Mouse (Mus musculus): ENCODE results near the gene B4gat1. TPM values are rescaled to one million over a fixed set of nuclear protein-coding genes. Genes with fewer than 3 reads are reported as not detected.

Gene B4gat1
- polyA plus RNA-seq, 1 experiment from 2014 or later: 35.4 TPM

DNA sequence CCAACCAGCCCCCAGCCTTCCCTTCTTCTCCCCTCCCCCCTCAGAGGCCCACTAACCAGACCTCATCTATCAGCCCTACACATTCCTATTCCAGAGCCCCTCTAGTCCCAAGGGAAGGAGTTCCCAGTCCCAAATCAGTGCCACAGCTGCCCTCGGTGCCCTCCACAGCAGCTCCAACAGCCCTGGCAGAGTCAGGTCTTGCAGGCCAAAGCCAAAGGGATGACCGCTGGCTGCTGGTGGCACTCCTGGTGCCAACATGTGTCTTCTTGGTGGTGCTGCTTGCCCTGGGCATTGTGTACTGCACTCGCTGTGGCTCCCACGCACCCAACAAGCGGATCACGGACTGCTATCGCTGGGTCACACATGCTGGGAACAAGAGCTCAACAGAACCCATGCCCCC is 31.4 kb downstream of the B4gat1 start:
- DNase-seq (ENCODE audit: low spot score) (no peak), ATAC-seq (ENCODE audit: low FRiP score) (no peak)
- peak overlapping the region; percentile 14; the same call in 1 of the 2 replicates for H3K4me2 ChIP-seq (replicated peaks; ENCODE audit: low read depth, low read length)
- H3K9me3 ChIP-seq (ENCODE audit: control insufficient read depth, low read length): no peaks in the 10 kb centered on the region
- no peak overlapping the region for H3K27ac ChIP-seq (ENCODE audit: low read depth, low read length)
- no peaks in the 10 kb centered on the region for H3K36me3 ChIP-seq (ENCODE audit: control insufficient read depth, insufficient read depth, low read length)
- no peak overlapping the region for H3K4me3 ChIP-seq (ENCODE audit: low read depth, low read length)
- H3K27me3 ChIP-seq (ENCODE audit: control insufficient read depth, insufficient read depth, low read length): peaks cover 22% of the 10 kb centered on the region
- H3K9ac ChIP-seq (ENCODE audit: low read depth, low read length): no peak overlapping the region
- WGBS: 74% methylated on average over 7 of the region's 7 CpGs
- H3K4me1 ChIP-seq (replicated peaks; ENCODE audit: control insufficient read depth, insufficient read depth, low read length): peaks cover 32% of the 10 kb centered on the region

DNA sequence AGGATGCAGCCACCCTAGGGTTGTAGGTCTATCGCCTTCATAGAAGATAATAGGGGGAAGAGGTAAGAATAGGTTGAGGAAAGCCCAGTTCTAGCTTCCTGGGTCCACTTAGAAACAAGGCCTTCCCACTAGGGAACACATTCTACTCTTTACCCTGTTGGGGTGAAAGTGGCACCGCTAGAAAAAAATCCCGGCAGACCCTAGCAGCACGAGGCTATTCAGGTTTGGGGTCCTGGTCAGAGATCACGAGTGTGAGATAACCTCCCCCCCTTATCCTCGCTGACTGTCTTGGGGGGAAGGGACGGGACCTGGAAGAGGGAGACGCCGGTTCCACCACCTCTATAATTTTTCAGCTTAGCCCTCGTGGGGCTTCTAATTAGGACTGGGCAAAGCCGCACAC is 32.5 kb downstream of the B4gat1 start:
- Histone ChIP-seq H3K27ac (ENCODE audit: low read depth, low read length) (peak overlapping the region; percentile 80), H3K4me3 (ENCODE audit: low read depth, low read length) (peak overlapping the region; percentile 31), H3K4me1 (replicated peaks; ENCODE audit: control insufficient read depth, insufficient read depth, low read length) (peaks cover 32% of the 10 kb centered on the region), H3K4me2 (replicated peaks; ENCODE audit: low read depth, low read length) (peak overlapping the region; percentile 57), H3K9me3 (ENCODE audit: control insufficient read depth, low read length) (no peaks in the 10 kb centered on the region), H3K9ac (ENCODE audit: low read depth, low read length) (peak overlapping the region; percentile 61), H3K36me3 (ENCODE audit: control insufficient read depth, insufficient read depth, low read length) (no peaks in the 10 kb centered on the region), H3K27me3 (ENCODE audit: control insufficient read depth, insufficient read depth, low read length) (peaks cover 22% of the 10 kb centered on the region)
- WGBS: 8% methylated on average over 11 of the region's 11 CpGs
- no peak for ATAC-seq (ENCODE audit: low FRiP score)
- no peak for DNase-seq (ENCODE audit: low spot score)

DNA sequence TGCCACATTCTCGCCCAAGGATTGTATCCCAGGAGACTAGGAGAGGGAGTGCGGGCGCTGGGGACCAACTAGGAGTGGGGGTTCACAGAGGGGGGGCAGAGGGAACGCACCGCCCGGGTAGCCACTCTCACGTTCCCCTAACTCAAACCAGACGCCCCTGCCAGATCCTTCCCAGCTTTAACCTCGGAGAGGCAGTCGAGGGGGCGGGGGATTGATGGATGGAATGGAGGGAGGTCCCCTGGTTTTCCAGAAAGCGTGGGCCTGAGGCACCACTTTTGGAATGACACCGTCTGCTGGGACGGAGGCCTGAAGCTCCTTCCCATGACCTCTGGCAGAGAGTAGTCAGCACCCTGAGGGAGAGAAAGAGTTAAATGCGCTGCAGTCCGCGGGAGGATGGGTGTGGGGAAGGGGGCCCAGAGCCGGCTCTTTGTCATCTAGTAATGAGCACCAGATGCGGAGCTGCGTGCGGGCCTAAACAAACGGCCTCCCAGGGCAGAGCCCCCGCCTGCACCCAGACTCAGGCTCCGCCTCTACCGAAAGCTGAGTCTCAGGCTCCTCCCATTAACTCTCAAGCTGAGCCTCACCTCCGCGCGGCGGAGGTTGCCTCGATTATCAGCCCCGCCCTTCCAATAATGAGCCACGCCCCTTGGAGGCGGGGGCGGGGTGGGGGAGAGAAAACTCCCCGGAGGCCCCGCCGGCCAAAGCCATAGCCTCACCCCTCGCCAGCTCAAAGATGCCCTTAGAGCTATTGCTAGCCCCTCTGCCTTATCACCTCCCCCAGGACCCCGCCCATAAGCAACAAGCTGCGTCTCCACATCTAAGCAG is 33.1 kb downstream of the B4gat1 start:
- Histone ChIP-seq H3K36me3 (ENCODE audit: control insufficient read depth, insufficient read depth, low read length) (no peaks in the 10 kb centered on the region), H3K27ac (ENCODE audit: low read depth, low read length) (peak overlapping the region; percentile 80), H3K4me2 (replicated peaks; ENCODE audit: low read depth, low read length) (peak overlapping the region; percentile 57), H3K4me1 (replicated peaks; ENCODE audit: control insufficient read depth, insufficient read depth, low read length) (peaks cover 32% of the 10 kb centered on the region), H3K9me3 (ENCODE audit: control insufficient read depth, low read length) (no peaks in the 10 kb centered on the region), H3K4me3 (ENCODE audit: low read depth, low read length) (peak overlapping the region; percentile 31), H3K9ac (ENCODE audit: low read depth, low read length) (peak overlapping the region; percentile 61), H3K27me3 (ENCODE audit: control insufficient read depth, insufficient read depth, low read length) (peaks cover 21% of the 10 kb centered on the region)
- ATAC-seq (ENCODE audit: low FRiP score) (peak; percentile 87), DNase-seq (ENCODE audit: low spot score) (peak; percentile 91)
- under 1% methylated on average over 38 of the region's 40 CpGs for WGBS

DNA sequence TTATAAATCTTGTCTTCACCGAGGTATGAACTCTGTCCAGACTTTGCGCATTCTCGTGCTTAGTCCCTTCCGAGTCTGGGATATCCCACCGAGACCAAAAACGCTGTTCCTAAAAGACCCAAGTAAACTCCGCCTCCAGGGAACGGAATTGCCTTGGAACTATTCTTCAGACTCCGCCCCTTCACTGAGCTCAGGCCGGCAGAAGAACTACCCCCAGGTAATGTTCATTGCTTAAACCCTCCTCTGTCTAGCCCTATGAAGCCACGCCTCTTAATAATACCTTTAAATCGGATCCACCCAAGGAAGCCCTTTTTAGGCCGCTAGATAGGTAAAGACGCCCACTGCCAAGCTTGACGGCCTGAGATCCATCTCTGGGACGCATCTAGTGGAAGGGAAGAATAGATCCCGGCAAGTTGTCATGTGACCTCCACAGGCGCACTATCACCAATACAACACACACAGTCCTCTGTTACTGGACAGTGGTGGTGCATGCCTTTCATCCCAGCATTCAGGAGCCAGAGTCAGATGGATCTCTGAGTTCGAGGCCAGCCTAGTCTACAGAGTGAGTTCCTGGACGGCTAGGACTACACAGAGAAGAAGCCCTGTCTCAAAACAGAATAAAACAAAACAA is 33.9 kb downstream of the B4gat1 start:
- H3K27me3 ChIP-seq (ENCODE audit: control insufficient read depth, insufficient read depth, low read length): peaks cover 17% of the 10 kb centered on the region
- H3K4me1 ChIP-seq (replicated peaks; ENCODE audit: control insufficient read depth, insufficient read depth, low read length): peaks cover 25% of the 10 kb centered on the region
- peak overlapping the region; percentile 57 for H3K4me2 ChIP-seq (replicated peaks; ENCODE audit: low read depth, low read length)
- no peaks in the 10 kb centered on the region for H3K36me3 ChIP-seq (ENCODE audit: control insufficient read depth, insufficient read depth, low read length)
- no peaks in the 10 kb centered on the region for H3K9me3 ChIP-seq (ENCODE audit: control insufficient read depth, low read length)
- H3K4me3 ChIP-seq (ENCODE audit: low read depth, low read length): peak overlapping the region; percentile 31
- ATAC-seq (ENCODE audit: low FRiP score) (peak; percentile 33), DNase-seq (ENCODE audit: low spot score) (no peak)
- WGBS: 3% methylated on average over 20 of the region's 20 CpGs
- peak overlapping the region; percentile 61; the same call in 1 of the 2 replicates for H3K9ac ChIP-seq (ENCODE audit: low read depth, low read length)
- H3K27ac ChIP-seq (ENCODE audit: low read depth, low read length): 0 out of 2 replicates have a peak overlapping the region, but pooled peaks have one; percentile 80

DNA sequence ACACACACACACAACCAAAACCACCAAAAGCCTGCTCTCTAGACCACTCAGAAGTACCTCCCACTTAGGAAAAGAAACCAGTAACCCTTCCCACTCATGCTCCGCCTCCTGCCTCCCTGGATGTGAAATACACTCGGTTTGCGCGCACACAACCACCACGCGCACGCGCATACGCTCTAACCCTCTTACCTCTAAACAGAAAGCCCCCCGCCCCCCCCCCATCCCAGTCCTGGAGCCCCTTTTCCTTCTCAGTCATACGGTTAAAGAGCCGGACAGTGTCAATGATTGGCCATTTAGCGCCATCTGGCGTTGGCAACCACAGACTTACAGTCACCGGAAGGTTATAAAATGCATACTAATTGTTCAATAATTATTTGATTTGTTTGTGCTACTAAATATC is 34.4 kb downstream of the B4gat1 start:
- Histone ChIP-seq H3K36me3 (ENCODE audit: control insufficient read depth, insufficient read depth, low read length) (no peaks in the 10 kb centered on the region), H3K9ac (ENCODE audit: low read depth, low read length) (no peak overlapping the region), H3K27me3 (ENCODE audit: control insufficient read depth, insufficient read depth, low read length) (peaks cover 16% of the 10 kb centered on the region), H3K4me3 (ENCODE audit: low read depth, low read length) (no peak overlapping the region), H3K9me3 (ENCODE audit: control insufficient read depth, low read length) (no peaks in the 10 kb centered on the region), H3K4me2 (replicated peaks; ENCODE audit: low read depth, low read length) (peak overlapping the region; percentile 57; the same call in 1 of the 2 replicates), H3K4me1 (replicated peaks; ENCODE audit: control insufficient read depth, insufficient read depth, low read length) (peaks cover 20% of the 10 kb centered on the region), H3K27ac (ENCODE audit: low read depth, low read length) (no peak overlapping the region)
- WGBS: 2% methylated on average over 15 of the region's 15 CpGs
- DNase-seq (ENCODE audit: low spot score) (peak; percentile 87), ATAC-seq (ENCODE audit: low FRiP score) (0 out of 2 replicates have a peak, but pooled peaks have one; percentile 20)

DNA sequence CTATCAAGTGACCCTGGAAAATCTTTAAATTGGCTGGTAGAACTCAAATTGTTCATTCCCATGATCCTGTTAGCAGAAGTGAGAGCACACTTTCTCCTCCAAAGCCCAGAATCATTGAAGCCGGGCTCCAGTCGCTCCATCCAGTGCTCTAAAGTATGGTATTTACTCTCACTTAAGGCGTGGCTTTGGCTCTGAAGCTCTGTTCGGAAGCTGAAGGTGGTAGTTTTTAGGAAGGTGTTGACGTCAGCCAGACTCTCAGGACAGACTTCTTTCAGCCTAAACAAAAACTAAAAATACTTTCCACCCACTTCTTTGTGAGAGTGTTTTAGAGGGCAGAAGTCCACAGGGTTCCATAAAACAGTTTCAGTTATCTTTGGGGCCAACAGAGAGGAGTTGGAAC is 34.9 kb downstream of the B4gat1 start:
- DNase-seq (ENCODE audit: low spot score) (no peak), ATAC-seq (ENCODE audit: low FRiP score) (no peak)
- WGBS: 39% methylated on average over 5 of the region's 5 CpGs
- no peaks in the 10 kb centered on the region for H3K36me3 ChIP-seq (ENCODE audit: control insufficient read depth, insufficient read depth, low read length)
- no peak overlapping the region for H3K9ac ChIP-seq (ENCODE audit: low read depth, low read length)
- no peak overlapping the region for H3K4me2 ChIP-seq (replicated peaks; ENCODE audit: low read depth, low read length)
- peaks cover 11% of the 10 kb centered on the region for H3K27me3 ChIP-seq (ENCODE audit: control insufficient read depth, insufficient read depth, low read length)
- no peak overlapping the region for H3K4me3 ChIP-seq (ENCODE audit: low read depth, low read length)
- H3K27ac ChIP-seq (ENCODE audit: low read depth, low read length): no peak overlapping the region
- no peaks in the 10 kb centered on the region for H3K9me3 ChIP-seq (ENCODE audit: control insufficient read depth, low read length)
- H3K4me1 ChIP-seq (replicated peaks; ENCODE audit: control insufficient read depth, insufficient read depth, low read length): peaks cover 15% of the 10 kb centered on the region

DNA sequence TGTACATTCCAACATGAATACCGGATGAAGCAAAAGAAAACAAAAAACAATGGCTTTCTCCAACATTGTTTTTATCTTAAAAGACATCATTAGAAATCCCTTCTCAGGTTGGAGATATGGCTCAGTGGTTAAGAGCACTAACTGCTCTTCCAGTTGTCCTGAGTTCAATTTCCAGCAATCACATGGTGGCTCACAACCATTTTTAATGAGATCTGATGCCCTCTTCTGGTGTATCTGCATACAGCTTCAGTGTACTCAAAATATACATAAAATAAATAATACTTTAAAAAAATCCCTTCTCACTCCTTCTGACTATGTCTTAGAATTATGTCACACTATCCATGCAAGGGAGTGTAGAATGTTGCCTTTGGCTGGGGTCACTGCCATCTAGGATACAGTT is 40.7 kb downstream of the B4gat1 start:
- ATAC-seq (ENCODE audit: low FRiP score) (no peak), DNase-seq (ENCODE audit: low spot score) (no peak)
- Histone ChIP-seq H3K9me3 (ENCODE audit: control insufficient read depth, low read length) (no peaks in the 10 kb centered on the region), H3K9ac (ENCODE audit: low read depth, low read length) (no peak overlapping the region), H3K4me3 (ENCODE audit: low read depth, low read length) (no peak overlapping the region), H3K4me1 (replicated peaks; ENCODE audit: control insufficient read depth, insufficient read depth, low read length) (no peaks in the 10 kb centered on the region), H3K4me2 (replicated peaks; ENCODE audit: low read depth, low read length) (no peak overlapping the region), H3K27me3 (ENCODE audit: control insufficient read depth, insufficient read depth, low read length) (peaks cover 30% of the 10 kb centered on the region), H3K27ac (ENCODE audit: low read depth, low read length) (no peak overlapping the region), H3K36me3 (ENCODE audit: control insufficient read depth, insufficient read depth, low read length) (no peaks in the 10 kb centered on the region)
- WGBS: 88% methylated on average over 1 of the region's 1 CpGs

DNA sequence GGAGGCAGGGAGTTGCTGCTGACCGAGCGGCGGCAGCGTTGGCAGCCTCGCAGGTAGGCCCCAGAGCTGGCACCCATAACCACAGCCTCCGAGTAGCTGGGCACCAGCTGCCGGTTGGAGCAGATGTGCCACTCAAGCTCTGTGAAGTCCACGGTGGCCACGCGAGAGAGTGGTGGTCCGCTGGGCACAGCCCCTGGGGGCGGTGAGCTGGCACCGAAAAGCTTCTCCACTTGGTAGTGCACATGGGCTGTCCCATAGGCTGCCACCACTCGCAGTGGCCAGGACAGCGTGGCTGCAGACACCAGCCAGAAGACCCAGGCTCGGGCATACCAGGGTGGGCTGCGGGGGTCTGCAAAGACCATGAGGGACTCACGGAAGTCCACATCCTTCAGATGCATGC is 43.4 kb downstream of the B4gat1 start:
- ATAC-seq (ENCODE audit: low FRiP score): no peak
- WGBS: 66% methylated on average over 18 of the region's 18 CpGs
- H3K9ac ChIP-seq (ENCODE audit: low read depth, low read length): no peak overlapping the region
- no peak overlapping the region for H3K4me3 ChIP-seq (ENCODE audit: low read depth, low read length)
- no peak overlapping the region for H3K4me2 ChIP-seq (replicated peaks; ENCODE audit: low read depth, low read length)
- H3K9me3 ChIP-seq (ENCODE audit: control insufficient read depth, low read length): no peaks in the 10 kb centered on the region
- H3K27me3 ChIP-seq (ENCODE audit: control insufficient read depth, insufficient read depth, low read length): peaks cover 53% of the 10 kb centered on the region
- no peak for DNase-seq (ENCODE audit: low spot score)
- H3K27ac ChIP-seq (ENCODE audit: low read depth, low read length): no peak overlapping the region
- H3K36me3 ChIP-seq (ENCODE audit: control insufficient read depth, insufficient read depth, low read length): no peaks in the 10 kb centered on the region
- peaks cover 5% of the 10 kb centered on the region; the same call in 1 of the 2 replicates for H3K4me1 ChIP-seq (replicated peaks; ENCODE audit: control insufficient read depth, insufficient read depth, low read length)
